Mouse (Mus musculus) myocyte (in vitro differentiated cells): Measurements from ENCODE around the gene Hecw2.

Experiments used
- CEBPB ChIP-seq: IDR thresholded peaks from 2 replicates; pipeline ENCODE4 v1.6.1; 2011; ENCODE audit warnings: mild to moderate bottlenecking, moderate library complexity; ENCODE audit not compliant: poor library complexity, insufficient read depth, severe bottlenecking
- POLR2A ChIP-seq: IDR thresholded peaks from one replicate; pipeline ENCODE4 v1.6.1; 2011; ENCODE audit warnings: low read depth, mild to moderate bottlenecking, control low read depth, moderate library complexity; ENCODE audit not compliant: insufficient read length
- POLR2AphosphoS2 ChIP-seq: IDR thresholded peaks from one replicate; pipeline ENCODE4 v1.6.1; 2011; ENCODE audit warnings: low read depth, control low read depth; ENCODE audit not compliant: insufficient read length
- REST ChIP-seq: IDR thresholded peaks from one replicate; pipeline ENCODE4 v1.6.1; 2011; ENCODE audit warnings: mild to moderate bottlenecking, control low read depth, moderate library complexity; ENCODE audit not compliant: insufficient read depth, insufficient read length

GRCm38 (mm10) chr1:53978514-53978831 lies 216.5 kb downstream of the Hecw2 start:
- TF ChIP-seq POLR2A: no peak
- TF ChIP-seq POLR2AphosphoS2: no peak
- TF ChIP-seq CEBPB: no peak
- no peak for TF ChIP-seq REST
